Mouse (Mus musculus) heart, postnatal 14 days (tissue): Measurements from ENCODE around the gene Zfp618. TPM values are rescaled to one million over a fixed set of nuclear protein-coding genes. Genes with fewer than 3 reads are reported as not detected.

Experiments
- DNase-seq, 2 experiments: peaks; one replicate each; pipeline ENCODE4 v3.0.0; 2021 to 2022
- intact Hi-C: fragments of 180-260 bp; cut with DNase I; formaldehyde crosslinking; loops from one replicate; pipeline ENCODE4 v1.15.1; 2025
- total RNA-seq, 2 experiments: library from RNA; stranded (reverse); gene quantifications; 2 replicates each; pipeline ENCODE4 v1.2.3; 2021

The Zfp618 gene
- total RNA-seq, 2 experiments from 2014 or later: 1.6 to 1.8 TPM

- intact Hi-C loops: no loop called here
- DNase-seq: no peak
These were observed 32.2 kb downstream of the Zfp618 start for GRCm38 (mm10) chr4:62997606-62998005.

- DNase-seq: peak; percentile 45 to 76
- intact Hi-C loops: no loop called here
These were observed 33.1 kb downstream of the Zfp618 start for GRCm38 (mm10) chr4:62998431-62998835.

- DNase-seq: peak; percentile 53 to 62
- intact Hi-C loops: no loop called here
These were observed 33.5 kb downstream of the Zfp618 start for GRCm38 (mm10) chr4:62998908-62999307.

DNA sequence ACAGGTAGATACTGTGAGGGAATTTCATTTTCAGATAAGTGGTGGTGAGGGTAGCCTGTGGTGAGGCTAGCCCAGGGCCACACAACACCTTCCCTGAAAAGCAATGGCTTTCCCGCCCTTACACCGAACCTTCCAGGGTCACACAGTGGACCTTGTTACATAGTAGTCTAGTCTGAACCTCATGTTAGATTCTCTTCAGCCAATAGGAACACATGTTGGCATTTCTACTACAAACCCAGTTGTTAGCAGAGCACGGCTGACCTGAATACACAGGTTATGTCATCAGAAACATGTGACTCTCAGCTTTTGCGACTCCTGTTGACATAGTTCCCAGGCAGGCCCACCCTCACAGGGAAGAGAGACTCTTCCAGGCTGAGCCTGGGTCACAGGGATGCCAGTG is 33.9 kb downstream of the Zfp618 start:
- intact Hi-C loops: no loop called here

DNA sequence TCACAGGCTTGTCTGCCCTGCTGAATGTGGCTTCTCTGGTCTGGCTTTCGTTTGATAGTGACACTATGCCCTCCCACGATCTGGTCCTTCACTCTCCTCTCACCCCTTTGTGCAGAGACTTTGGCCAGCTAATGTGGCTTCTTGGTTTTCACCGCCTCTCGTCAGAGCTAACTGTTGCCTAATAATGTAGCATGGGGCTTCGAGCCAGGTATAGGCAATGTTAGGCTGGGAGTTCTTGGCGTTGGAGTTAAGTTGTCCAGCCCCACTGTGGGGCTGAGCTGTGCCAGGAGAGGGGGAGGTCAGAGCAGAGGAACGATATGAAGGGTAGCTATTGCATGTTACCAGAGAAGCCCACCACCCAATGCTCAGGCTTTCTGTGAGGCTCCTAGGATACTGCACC is 34.5 kb downstream of the Zfp618 start:
- intact Hi-C loops: no loop called here

More for the DNA sequence above, 33.9 kb downstream of the Zfp618 start:
- no peak for DNase-seq

GRCm38 (mm10) chr4:63000316-63001055 is 35.1 kb downstream of the Zfp618 start:
- intact Hi-C loops: no loop called here

More for the DNA sequence above, 34.5 kb downstream of the Zfp618 start:
- DNase-seq: no peak

GRCm38 (mm10) chr4:63002386-63002785 is 37.0 kb downstream of the Zfp618 start:
- intact Hi-C loops: no loop called here
- DNase-seq: no peak

More at GRCm38 (mm10) chr4:63000316-63001055, 35.1 kb downstream of the Zfp618 start:
- no peak for DNase-seq

DNA sequence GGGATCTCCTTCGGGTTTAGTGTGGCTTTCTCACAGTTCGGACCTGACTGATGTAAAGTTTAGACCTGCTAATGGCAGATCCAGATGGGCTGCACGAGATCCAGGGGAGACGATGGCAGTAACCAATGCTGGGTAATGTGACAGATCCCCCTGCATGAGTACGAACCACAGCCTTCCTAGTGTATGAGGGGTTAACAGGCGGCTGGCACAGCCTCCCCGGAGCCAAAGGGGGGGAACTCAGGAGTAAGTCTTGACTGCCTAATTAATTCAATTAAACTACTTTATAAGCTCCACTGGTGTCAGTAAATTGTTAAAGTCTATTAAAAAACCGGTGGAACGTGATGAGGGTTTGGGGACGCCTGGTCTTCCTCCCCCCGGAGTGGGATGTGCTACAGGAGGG is 39.1 kb downstream of the Zfp618 start:
- DNase-seq: no peak
- intact Hi-C loops: no loop called here

DNA sequence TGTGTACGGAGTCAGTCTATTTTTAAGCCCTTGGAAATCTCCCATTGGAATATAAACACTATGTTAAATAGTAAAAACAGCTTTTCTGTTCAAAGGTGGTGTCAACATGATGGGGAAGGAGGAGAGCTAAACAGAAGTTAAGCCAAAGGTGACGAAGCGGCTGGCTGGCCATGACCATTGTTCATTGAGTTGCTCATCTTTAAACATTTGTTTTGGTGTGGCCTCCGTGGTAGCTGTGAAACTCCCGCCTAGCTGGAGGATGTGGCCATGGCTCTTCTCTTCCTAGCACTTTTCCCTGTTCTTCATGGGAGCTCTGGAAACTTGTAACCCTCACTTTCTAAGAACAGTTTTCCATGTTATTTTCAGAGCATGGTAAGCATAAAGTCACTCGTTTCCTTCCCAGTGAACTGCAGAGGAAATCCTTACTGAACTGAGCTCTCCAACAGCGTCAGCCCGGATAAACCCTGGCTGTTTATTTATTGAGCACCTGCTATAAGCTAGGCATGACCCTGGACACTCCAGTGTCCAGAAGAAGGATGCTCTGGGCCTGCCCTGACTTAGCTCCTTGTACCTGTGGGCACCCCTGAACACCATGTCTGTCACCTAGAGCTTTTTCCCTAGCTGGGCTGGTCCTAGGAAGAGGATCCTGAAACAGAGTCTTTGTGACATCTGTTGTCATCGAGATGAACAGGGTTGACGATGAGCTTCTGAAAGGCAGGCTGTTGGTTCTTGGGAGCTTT is 40.2 kb downstream of the Zfp618 start:
- intact Hi-C loops: no loop called here
- no peak for DNase-seq

GRCm38 (mm10) chr4:63006198-63007155 is 41.1 kb downstream of the Zfp618 start:
- DNase-seq: no peak

DNA sequence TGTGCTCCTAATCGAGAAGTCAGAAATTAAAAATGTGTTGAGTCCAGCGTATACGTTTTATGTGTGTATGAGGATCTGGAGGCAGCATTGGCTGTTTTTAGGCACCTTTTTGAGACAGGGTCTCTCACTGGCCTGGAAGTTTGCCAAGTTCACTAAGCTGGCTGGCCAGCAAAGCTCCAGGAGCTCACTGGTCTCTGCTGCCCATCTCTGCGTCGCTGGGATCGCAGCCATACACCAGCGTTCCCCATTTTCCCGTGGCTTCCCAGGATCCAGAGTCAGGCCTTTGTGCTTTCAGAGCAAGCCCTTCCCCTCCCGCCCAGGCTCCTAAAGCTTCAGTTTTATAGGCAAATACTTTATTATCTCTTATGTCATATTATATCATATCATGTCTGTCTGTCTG is 42.8 kb downstream of the Zfp618 start:
- intact Hi-C loops: no loop called here

More at GRCm38 (mm10) chr4:63006198-63007155, 41.1 kb downstream of the Zfp618 start:
- intact Hi-C loops: no loop called here

GRCm38 (mm10) chr4:63008822-63009221 is 43.4 kb downstream of the Zfp618 start:
- no peak for DNase-seq
- intact Hi-C loops: no loop called here

More for the DNA sequence above, 42.8 kb downstream of the Zfp618 start:
- no peak for DNase-seq

DNA sequence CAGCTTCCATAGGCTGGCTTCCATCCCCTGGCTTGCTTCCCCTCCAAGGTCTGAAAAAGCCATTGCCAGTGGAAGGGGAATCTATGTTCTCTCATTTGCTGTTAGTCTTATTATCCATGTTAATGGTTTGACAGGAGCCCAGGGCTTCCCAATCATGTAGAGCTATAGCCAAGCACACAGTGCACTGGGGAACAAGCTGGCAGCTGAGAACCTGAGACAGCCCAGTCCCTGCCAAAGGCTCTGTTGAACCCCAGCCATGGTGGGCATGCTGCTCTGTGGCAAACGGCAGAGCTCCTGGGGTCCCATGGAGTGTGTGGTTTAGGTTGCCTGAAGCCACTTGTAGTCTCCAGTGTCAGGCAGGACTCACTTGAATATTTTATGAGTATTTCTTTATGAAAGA is 44.4 kb downstream of the Zfp618 start:
- intact Hi-C loops: no loop called here

GRCm38 (mm10) chr4:63010226-63010625 is 44.9 kb downstream of the Zfp618 start:
- peak; percentile 40 to 74 for DNase-seq
- intact Hi-C loops: no loop called here

More for the DNA sequence above, 44.4 kb downstream of the Zfp618 start:
- no peak for DNase-seq

- intact Hi-C loops: no loop called here
- no peak for DNase-seq
These were observed 53.2 kb downstream of the Zfp618 start for GRCm38 (mm10) chr4:63018616-63019015.

- DNase-seq: no peak
- intact Hi-C loops: no loop called here
These were observed 54.1 kb downstream of the Zfp618 start for GRCm38 (mm10) chr4:63019428-63019858.

GRCm38 (mm10) chr4:63021034-63021700 is 55.8 kb downstream of the Zfp618 start:
- intact Hi-C loops: loop anchor here (5.0 kb wide), 2 partner anchors 91 to 239 kb away; no protein-coding TSS in a partner anchor
- peak; percentile 53 to 54 for DNase-seq

- no peak for DNase-seq
- intact Hi-C loops: loop anchor here (5.0 kb wide), 2 partner anchors 89 to 241 kb away; no protein-coding TSS in a partner anchor
These were observed 58.1 kb downstream of the Zfp618 start for GRCm38 (mm10) chr4:63023465-63023864.

- intact Hi-C loops: loop anchor here (5.0 kb wide), 2 partner anchors 88 to 242 kb away; no protein-coding TSS in a partner anchor
- no peak for DNase-seq
These were observed 58.7 kb downstream of the Zfp618 start for GRCm38 (mm10) chr4:63024098-63024497.
